Mouse (Mus musculus) MEL (cell line): ENCODE measurements around the gene Boc. TPM values are rescaled to one million over a fixed set of nuclear protein-coding genes. Genes with fewer than 3 reads are reported as not detected.

ENCODE experiments used
- DNase-seq: peaks from one replicate; pipeline ENCODE4 v3.0.0; 2011; ENCODE audit warnings: low read depth, low spot score
- H3K27ac ChIP-seq: 2 replicates; pipeline ENCODE4 v1.5.1; 2012; ENCODE audit warnings: low read depth, mild to moderate bottlenecking, control low read depth, low read length, moderate library complexity; ENCODE audit not compliant: control insufficient read depth
- H3K27me3 ChIP-seq, 2 experiments: fragments of 150-350 bp in 1 of 2; sonication (generic) in 1 of 2; 2 replicates each; pipeline ENCODE4 v1.6.1; 2012; ENCODE audit warnings: low read length in 2 of 2, mild to moderate bottlenecking in 2 of 2, improper control_type of control experiment in 1 of 2, moderate library complexity in 1 of 2; ENCODE audit not compliant: insufficient read depth in 2 of 2, control insufficient read depth in 1 of 2
- H3K36me3 ChIP-seq, 2 experiments: 2 replicates each; pipeline ENCODE4 v1.6.1; 2012 to 2014; ENCODE audit warnings: low read length in 2 of 2, improper control_type of control experiment in 1 of 2, inconsistent platforms in 1 of 2, mild to moderate bottlenecking in 1 of 2; ENCODE audit not compliant: insufficient read depth in 2 of 2, control insufficient read depth in 1 of 2
- H3K4me1 ChIP-seq, 2 experiments: fragments of 150-350 bp in 1 of 2; sonication (generic) in 1 of 2; 2 replicates each; pipeline ENCODE4 v1.6.1; 2012; ENCODE audit warnings: low read length in 2 of 2, improper control_type of control experiment in 1 of 2, mild to moderate bottlenecking in 1 of 2; ENCODE audit not compliant: insufficient read depth in 2 of 2, control insufficient read depth in 1 of 2
- H3K4me3 ChIP-seq, 2 experiments: fragments of 150-350 bp in 1 of 2; sonication (generic) in 1 of 2; 2 replicates each; pipeline ENCODE4 v1.5.1; 2012; ENCODE audit warnings: low read depth in 2 of 2, low read length in 2 of 2, mild to moderate bottlenecking in 2 of 2, moderate library complexity in 2 of 2, control low read depth in 1 of 2, improper control_type of control experiment in 1 of 2; ENCODE audit not compliant: control insufficient read depth in 1 of 2, insufficient read depth in 1 of 2
- H3K79me2 ChIP-seq: 2 replicates; pipeline ENCODE4 v1.6.1; 2012; ENCODE audit warnings: mild to moderate bottlenecking, low read length, moderate library complexity; ENCODE audit not compliant: control insufficient read depth, poor library complexity, insufficient read depth
- H3K9ac ChIP-seq: 2 replicates; pipeline ENCODE4 v1.6.1; 2012; ENCODE audit warnings: low read depth, mild to moderate bottlenecking, control low read depth, low read length, moderate library complexity; ENCODE audit not compliant: control insufficient read depth, poor library complexity, severe bottlenecking
- H3K9me3 ChIP-seq: fragments of 150-350 bp; sonication (generic); replicated peaks from 2 replicates; pipeline ENCODE4 v1.6.1; 2012; ENCODE audit warnings: mild to moderate bottlenecking, low read length, improper control_type of control experiment, moderate library complexity; ENCODE audit not compliant: insufficient read depth
- BHLHE40 ChIP-seq: IDR thresholded peaks from 2 replicates; pipeline ENCODE4 v1.6.1; 2012; ENCODE audit warnings: low read depth, mild to moderate bottlenecking, inconsistent platforms, low read length, improper control_type of control experiment, borderline replicate concordance
- CHD1 ChIP-seq: IDR thresholded peaks from 2 replicates; pipeline ENCODE4 v1.6.1; 2012; ENCODE audit warnings: low read depth, mild to moderate bottlenecking, inconsistent platforms, low read length, improper control_type of control experiment
- CHD2 ChIP-seq: IDR thresholded peaks from 2 replicates; pipeline ENCODE4 v1.6.1; 2011; ENCODE audit warnings: low read length, improper control_type of control experiment
- CTCF ChIP-seq, 3 experiments: IDR thresholded peaks in 2 of 3; conservative IDR thresholded peaks in 1 of 3; 2 replicates each; pipeline ENCODE4 v1.5.1; 2011 to 2012; ENCODE audit warnings: low read length in 3 of 3, low read depth in 2 of 3, mild to moderate bottlenecking in 2 of 3, improper control_type of control experiment in 1 of 3, inconsistent platforms in 1 of 3, mixed read lengths in 1 of 3, moderate library complexity in 1 of 3; ENCODE audit not compliant: control insufficient read depth in 1 of 3, insufficient read depth in 1 of 3, poor library complexity in 1 of 3, severe bottlenecking in 1 of 3
- E2F4 ChIP-seq: IDR thresholded peaks from 2 replicates; pipeline ENCODE4 v1.6.1; 2011; ENCODE audit warnings: low read depth, low read length, improper control_type of control experiment, borderline replicate concordance
- ELF1 ChIP-seq: IDR thresholded peaks from 2 replicates; pipeline ENCODE4 v1.6.1; 2014; ENCODE audit warnings: low read depth, mild to moderate bottlenecking, inconsistent platforms, low read length, improper control_type of control experiment, moderate library complexity
- EP300 ChIP-seq, 2 experiments: IDR thresholded peaks; 2 replicates each; pipeline ENCODE4 v1.6.1; 2011; ENCODE audit warnings: improper control_type of control experiment in 2 of 2, low read length in 2 of 2, low read depth in 1 of 2, mild to moderate bottlenecking in 1 of 2
- ETS1 ChIP-seq: IDR thresholded peaks from 2 replicates; pipeline ENCODE4 v1.6.1; 2012; ENCODE audit warnings: low read depth, mild to moderate bottlenecking, inconsistent platforms, low read length, improper control_type of control experiment, moderate library complexity
- GATA1 ChIP-seq: IDR thresholded peaks from 2 replicates; pipeline ENCODE4 v1.6.1; 2011; ENCODE audit warnings: low read depth, low read length, improper control_type of control experiment
- HCFC1 ChIP-seq: IDR thresholded peaks from 2 replicates; pipeline ENCODE4 v1.6.1; 2012; ENCODE audit warnings: low read depth, mild to moderate bottlenecking, inconsistent platforms, low read length, improper control_type of control experiment, moderate library complexity
- JUND ChIP-seq: IDR thresholded peaks from 2 replicates; pipeline ENCODE4 v1.6.1; 2011; ENCODE audit warnings: low read depth, mild to moderate bottlenecking, improper control_type of control experiment, low read length
- KAT2A ChIP-seq: conservative IDR thresholded peaks from 2 replicates; pipeline ENCODE4 v1.6.1; 2012; ENCODE audit warnings: low read depth, low read length, improper control_type of control experiment, inconsistent platforms
- MAX ChIP-seq: IDR thresholded peaks from 2 replicates; pipeline ENCODE4 v1.6.1; 2011; ENCODE audit warnings: low read length, improper control_type of control experiment
- MAZ ChIP-seq: IDR thresholded peaks from 2 replicates; pipeline ENCODE4 v1.6.1; 2012; ENCODE audit warnings: low read depth, mild to moderate bottlenecking, inconsistent platforms, low read length, improper control_type of control experiment
- MYB ChIP-seq: IDR thresholded peaks from 2 replicates; pipeline ENCODE4 v1.6.1; 2011; ENCODE audit warnings: mild to moderate bottlenecking, low read depth, low read length, improper control_type of control experiment
- NRF1 ChIP-seq: IDR thresholded peaks from 2 replicates; pipeline ENCODE4 v1.6.1; 2014; ENCODE audit warnings: low read depth, mild to moderate bottlenecking, inconsistent platforms, low read length, improper control_type of control experiment, moderate library complexity; ENCODE audit not compliant: poor library complexity, insufficient read depth, severe bottlenecking
- POLR2A ChIP-seq, 2 experiments: IDR thresholded peaks; 2 replicates each; pipeline ENCODE4 v1.6.1; 2011 to 2012; ENCODE audit warnings: low read length in 2 of 2, mild to moderate bottlenecking in 2 of 2, control low read depth in 1 of 2, improper control_type of control experiment in 1 of 2, low read depth in 1 of 2, moderate library complexity in 1 of 2; ENCODE audit not compliant: control insufficient read depth in 1 of 2, insufficient read depth in 1 of 2, poor library complexity in 1 of 2
- POLR2AphosphoS2 ChIP-seq: IDR thresholded peaks from 2 replicates; pipeline ENCODE4 v1.6.1; 2011; ENCODE audit warnings: low read length, improper control_type of control experiment
- RAD21 ChIP-seq: IDR thresholded peaks from 2 replicates; pipeline ENCODE4 v1.6.1; 2011; ENCODE audit warnings: mild to moderate bottlenecking, low read depth, low read length, improper control_type of control experiment
- RCOR1 ChIP-seq: IDR thresholded peaks from 2 replicates; pipeline ENCODE4 v1.6.1; 2012; ENCODE audit warnings: low read depth, mild to moderate bottlenecking, inconsistent platforms, low read length, improper control_type of control experiment
- SIN3A ChIP-seq: IDR thresholded peaks from 2 replicates; pipeline ENCODE4 v1.6.1; 2012; ENCODE audit warnings: low read length, improper control_type of control experiment, inconsistent platforms
- SMC3 ChIP-seq: IDR thresholded peaks from 2 replicates; pipeline ENCODE4 v1.6.1; 2011; ENCODE audit warnings: low read depth, low read length, improper control_type of control experiment
- TAL1 ChIP-seq: IDR thresholded peaks from 2 replicates; pipeline ENCODE4 v1.6.1; 2012; ENCODE audit warnings: mild to moderate bottlenecking, inconsistent platforms, low read length, moderate library complexity, mixed read lengths
- TCF12 ChIP-seq: IDR thresholded peaks from 2 replicates; pipeline ENCODE4 v1.6.1; 2014; ENCODE audit warnings: low read depth, mild to moderate bottlenecking, inconsistent platforms, low read length, improper control_type of control experiment, moderate library complexity
- USF1 ChIP-seq: IDR thresholded peaks from 2 replicates; pipeline ENCODE4 v1.6.1; 2014; ENCODE audit warnings: low read depth, mild to moderate bottlenecking, inconsistent platforms, low read length, improper control_type of control experiment, moderate library complexity
- ZC3H11A ChIP-seq: IDR thresholded peaks from 2 replicates; pipeline ENCODE4 v1.6.1; 2012; ENCODE audit warnings: low read depth, mild to moderate bottlenecking, inconsistent platforms, low read length, improper control_type of control experiment
- ZMIZ1 ChIP-seq: IDR thresholded peaks from 2 replicates; pipeline ENCODE4 v1.6.1; 2012; ENCODE audit warnings: low read depth, mild to moderate bottlenecking, inconsistent platforms, low read length, improper control_type of control experiment, moderate library complexity
- ZNF384 ChIP-seq: IDR thresholded peaks from 2 replicates; pipeline ENCODE4 v1.6.1; 2012; ENCODE audit warnings: low read depth, mild to moderate bottlenecking, inconsistent platforms, low read length, improper control_type of control experiment
- polyA plus RNA-seq, 2 experiments: library from polyadenylated mRNA; stranded (reverse) in 1 of 2; unstranded in 1 of 2; fragments of >175 nt in 1 of 2; fragments of >200 nt in 1 of 2; gene quantifications; 2 replicates each; pipeline versions ENCODE4 v1.2.1 to v1.2.4; 2012; ENCODE audit warnings: low replicate concordance in 2 of 2, low read depth in 1 of 2; ENCODE audit not compliant: insufficient read length in 2 of 2, insufficient read depth in 1 of 2, missing spikeins in 1 of 2
- total RNA-seq: library from RNA; depleted of rRNA; stranded (reverse); fragments of 300-350 nt; gene quantifications from 2 replicates; pipeline ENCODE4 v1.2.3, GENCODE M21; 2012

Boc gene
- total and polyA plus RNA-seq, 3 experiments: not detected

- H3K9me3 ChIP-seq: no peaks in the 10 kb centered on the region
Measured at GRCm38 (mm10) chr16:44481599-44482593, 76.8 kb downstream of the Boc start.

GRCm38 (mm10) chr16:44480616-44481015 lies 78.1 kb downstream of the Boc start:
- DNase-seq: peak; percentile 10
- no peaks in the 10 kb centered on the region for H3K36me3 ChIP-seq
- no peaks in the 10 kb centered on the region for H3K4me1 ChIP-seq
- no peaks in the 10 kb centered on the region for H3K9me3 ChIP-seq
- no peak overlapping the region for H3K27ac ChIP-seq
- TF ChIP-seq RCOR1 (no peak), ETS1 (no peak), SMC3 (peak; percentile 63), HCFC1 (no peak), ELF1 (no peak), EP300 (IDR thresholded peaks at IDR 0.05; ENCODE audit: low read depth in 1 of 2, low read length in 2 of 2) (no peak), CHD1 (no peak), GATA1 (no peak), E2F4 (no peak), TAL1 (no peak), USF1 (0 out of 2 replicates have a peak, but pooled peaks have one; percentile 5), BHLHE40 (no peak), NRF1 (no peak), CTCF (IDR thresholded peaks at IDR 0.05 in 2 of 3, conservative IDR thresholded peaks at IDR 0.05 in 1 of 3; ENCODE audit: control insufficient read depth in 1 of 3, insufficient read depth in 1 of 3, low read depth in 2 of 3, low read length in 3 of 3, poor library complexity in 1 of 3, severe bottlenecking in 1 of 3) (peak in 2 of 3 experiments; percentile 25 to 49; a peak in 3 of 6 replicates), RAD21 (peak; percentile 20), POLR2AphosphoS2 (no peak), MAZ (no peak), TCF12 (no peak), MYB (no peak), ZNF384 (peak; percentile 96), SIN3A (no peak)
- TF ChIP-seq, all 39 proteins: peak for 5
- H3K27me3 ChIP-seq: 0 out of 4 replicates have a peak, but pooled peaks cover 0 to 2% of the 10 kb centered on the region in 2 experiments
- H3K79me2 ChIP-seq: no peaks in the 10 kb centered on the region
- H3K9ac ChIP-seq: no peak overlapping the region
- no peak overlapping the region for H3K4me3 ChIP-seq

More at GRCm38 (mm10) chr16:44481599-44482593, 76.8 kb downstream of the Boc start:
- Histone ChIP-seq H3K27me3 (0 out of 4 replicates have a peak, but pooled peaks cover 0 to 2% of the 10 kb centered on the region in 2 experiments), H3K4me3 (no peak overlapping the region), H3K27ac (no peak overlapping the region), H3K4me1 (no peaks in the 10 kb centered on the region), H3K9ac (no peak overlapping the region), H3K36me3 (no peaks in the 10 kb centered on the region), H3K79me2 (no peaks in the 10 kb centered on the region)
- no peak for DNase-seq
- TF ChIP-seq MAX: no peak
- TF ChIP-seq RCOR1: no peak
- TF ChIP-seq POLR2AphosphoS2: no peak
- no peak for TF ChIP-seq CHD2
- TF ChIP-seq JUND: no peak
- TF ChIP-seq POLR2A (IDR thresholded peaks at IDR 0.05; ENCODE audit: control insufficient read depth in 1 of 2, insufficient read depth in 1 of 2, low read depth in 1 of 2, low read length in 2 of 2, poor library complexity in 1 of 2): no peak
- no peak for TF ChIP-seq MAZ
- no peak for TF ChIP-seq USF1
- no peak for TF ChIP-seq KAT2A
- no peak for TF ChIP-seq ZNF384
- TF ChIP-seq ZC3H11A: no peak
- no peak for TF ChIP-seq NRF1
- no peak for TF ChIP-seq ZMIZ1
- no peak for TF ChIP-seq CHD1
- no peak for TF ChIP-seq RAD21
